Mouse (Mus musculus): ENCODE results near the gene Wnt8b.

- TF ChIP-seq CTCF (IDR thresholded peaks at IDR 0.05; ENCODE audit: insufficient read depth, low read length), result no peak
- TF ChIP-seq POLR2A (IDR thresholded peaks at IDR 0.05; ENCODE audit: borderline replicate concordance, extremely low read depth, low read depth, low read length), result no peak
These were observed 37.9 kb upstream of the Wnt8b start for GRCm38 (mm10) chr19:44455356-44455755.

Data from lung, adult 2 months (tissue).